Mouse (Mus musculus) 416B (cell line): ENCODE data around the gene Usp9x.

Experiments used
- DNase-seq: peaks from one replicate; pipeline ENCODE4 v3.0.0; 2011; ENCODE audit warnings: low read depth

The Usp9x gene

DNA sequence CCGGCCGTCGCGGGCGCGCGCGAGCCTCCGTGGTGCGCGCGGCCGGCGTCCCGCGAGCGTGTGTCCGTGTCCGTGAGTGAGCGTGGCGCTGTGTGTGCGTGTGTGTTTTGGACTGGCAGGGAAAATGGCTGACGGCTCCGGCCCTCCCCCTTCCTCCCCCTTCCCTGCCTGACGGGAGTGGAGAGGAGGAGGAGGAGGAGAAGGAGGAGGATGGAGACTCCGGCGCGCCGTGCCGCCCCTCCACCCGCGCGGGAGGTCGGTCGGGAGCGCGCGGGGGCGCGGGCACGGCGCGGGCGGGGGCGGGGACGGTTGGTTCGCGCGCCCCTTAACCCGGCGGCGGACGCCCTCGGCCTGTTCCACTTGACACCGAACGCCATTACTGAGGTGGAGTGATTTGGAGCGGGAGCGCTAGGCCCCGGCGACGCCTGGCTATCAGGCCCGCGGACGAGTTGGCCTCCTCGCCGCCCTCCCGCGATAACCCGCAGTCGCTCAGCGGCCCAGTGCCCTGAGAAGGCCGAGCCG is 1.2 kb downstream of the Usp9x start:
- peak; percentile 63 for DNase-seq

DNA sequence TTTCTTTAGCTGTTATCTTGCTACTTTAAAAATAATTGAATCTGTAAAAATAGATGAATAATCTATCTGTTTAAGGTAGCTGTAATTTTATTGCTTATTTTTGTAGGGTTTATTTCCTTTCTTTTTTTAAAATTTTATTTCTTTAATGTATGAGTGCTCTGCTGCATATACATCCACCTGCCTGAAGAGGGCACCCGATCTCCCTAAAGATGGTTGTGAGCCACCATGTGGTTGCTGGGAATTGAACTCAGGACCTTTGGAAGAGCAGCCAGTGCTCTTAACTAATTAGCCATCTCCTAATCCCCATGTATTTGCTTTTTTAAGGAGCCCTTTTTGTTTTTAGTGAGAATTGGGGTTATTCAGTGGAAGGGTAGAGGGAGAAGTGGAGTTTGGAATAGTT is 14.3 kb downstream of the Usp9x start:
- no peak for DNase-seq

DNA sequence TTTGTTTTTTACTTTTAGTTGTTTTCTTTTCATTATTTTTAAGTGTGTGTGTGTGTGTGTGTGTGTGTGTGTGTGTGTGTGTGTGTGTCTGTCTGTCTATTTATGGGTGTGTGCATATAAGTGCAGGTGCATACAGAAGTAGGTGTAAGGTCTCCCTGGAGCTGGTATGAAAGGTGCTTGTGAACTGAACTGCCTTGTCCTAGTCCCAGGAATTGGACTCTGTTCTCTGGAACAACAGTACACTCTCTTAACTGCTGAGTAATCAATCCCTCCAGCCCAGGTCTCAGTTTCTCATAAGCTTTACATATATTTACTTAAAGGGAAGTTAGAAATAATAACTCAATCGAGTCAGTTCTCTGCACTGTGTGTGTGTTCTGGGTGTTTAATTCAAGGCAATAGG is 25.7 kb downstream of the Usp9x start:
- DNase-seq = no peak

DNA sequence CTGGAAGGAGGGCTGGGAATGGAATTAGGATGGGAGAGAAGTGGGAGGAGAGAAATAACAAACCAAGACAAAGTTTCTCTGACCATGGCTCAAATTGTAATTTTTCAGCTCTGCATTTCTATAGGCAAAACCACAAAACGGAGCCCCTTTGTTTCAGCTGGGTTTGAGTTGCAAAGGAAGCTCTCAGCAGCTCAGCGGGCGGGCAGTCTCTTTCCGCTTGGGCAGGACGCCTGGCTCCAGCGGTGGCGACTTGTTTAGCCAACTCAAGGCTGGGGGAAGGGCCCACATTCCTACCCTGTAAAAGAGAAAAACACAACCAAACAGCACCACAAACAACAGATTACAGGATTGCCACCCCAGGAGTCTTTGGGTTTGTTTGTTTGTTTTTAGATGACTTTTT is 135.2 kb downstream of the Usp9x start:
- peak; percentile 16 for DNase-seq

DNA sequence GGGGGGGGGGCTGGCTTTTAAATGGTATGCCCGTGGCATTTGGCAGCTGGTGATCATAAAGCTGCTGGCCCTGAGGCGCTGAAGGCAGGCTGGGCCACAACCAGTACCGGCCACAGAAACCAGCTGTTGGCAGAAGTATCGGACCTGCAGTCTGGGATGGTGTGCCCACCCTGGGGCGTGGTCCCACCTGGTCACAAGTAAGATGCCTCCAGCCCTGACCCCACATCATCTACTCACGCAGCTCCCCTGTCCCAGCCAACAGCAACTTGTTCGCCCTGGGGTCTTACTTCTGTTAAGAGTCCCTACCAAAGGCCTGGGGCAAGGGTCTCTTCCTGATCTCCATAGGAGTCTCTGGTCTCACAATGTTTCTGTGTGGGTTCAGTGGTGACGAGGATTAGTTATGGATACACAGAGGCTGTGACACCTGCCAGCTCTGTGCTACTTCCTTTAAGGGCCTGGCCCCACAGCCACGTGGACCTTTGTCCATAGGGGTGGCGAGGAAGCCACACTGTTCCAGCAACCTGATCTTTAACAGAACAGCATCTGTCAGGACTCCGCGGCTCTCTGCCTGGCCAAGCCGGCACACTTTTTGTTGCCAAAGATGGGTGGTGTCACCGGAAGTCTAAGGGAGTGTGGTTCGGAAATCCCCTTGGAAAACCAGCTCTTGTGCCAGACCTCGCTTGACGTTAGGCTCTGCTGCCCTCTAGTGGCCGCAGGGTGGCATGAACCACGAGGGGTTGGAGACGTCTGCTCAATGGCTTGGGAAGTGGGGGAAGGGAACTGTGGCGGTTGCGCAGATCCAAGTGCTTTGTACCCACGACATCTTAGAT is 136.4 kb downstream of the Usp9x start:
- peak; percentile 86 for DNase-seq

DNA sequence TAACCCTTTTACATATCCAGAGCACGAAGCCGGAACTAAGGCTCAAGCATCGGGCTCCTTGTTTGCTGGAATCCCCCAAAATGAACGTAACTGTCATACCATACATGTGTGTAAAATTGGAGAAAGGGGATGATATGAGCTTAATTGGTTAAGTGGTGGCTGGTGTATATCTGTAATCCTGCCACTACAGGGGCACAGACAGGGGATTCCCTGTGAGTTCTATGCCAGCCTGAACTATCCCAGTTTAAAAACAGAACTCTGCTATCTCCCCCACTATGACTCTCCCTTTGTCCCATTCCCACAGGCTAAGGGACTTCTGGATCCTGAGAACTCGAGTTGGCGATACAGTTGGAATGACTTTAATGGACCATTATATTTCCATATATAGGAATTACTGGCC is 137.1 kb downstream of the Usp9x start:
- no peak for DNase-seq

DNA sequence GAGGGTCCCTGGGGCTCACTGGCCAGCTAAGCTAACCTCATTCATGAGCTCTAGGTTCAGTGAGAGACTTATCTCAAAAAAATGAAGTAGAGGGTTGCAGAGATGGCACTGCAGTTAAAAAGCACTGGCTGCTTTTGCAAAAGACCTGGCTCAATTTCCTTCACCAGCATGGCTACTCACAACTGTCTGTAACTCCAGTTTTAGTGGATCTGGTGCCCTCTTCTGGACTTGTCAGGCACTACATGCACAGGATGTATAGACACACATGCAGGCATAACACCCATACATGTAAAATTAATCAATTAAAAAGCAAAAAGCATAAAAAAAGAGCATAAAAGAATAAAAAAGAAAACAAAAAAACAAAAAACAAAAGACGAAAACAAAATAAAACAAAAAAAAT is 143.0 kb downstream of the Usp9x start:
- peak; percentile 65 for DNase-seq
